Mouse (Mus musculus) C2C12 (cell line): ENCODE data around the gene Prkce.

Experiments
- CEBPB ChIP-seq: IDR thresholded peaks from one replicate; pipeline ENCODE4 v1.6.1; 2011; ENCODE audit warnings: low read depth, mild to moderate bottlenecking, control low read depth, moderate library complexity
- CTCF ChIP-seq: IDR thresholded peaks from one replicate; pipeline ENCODE4 v1.5.1; 2011; ENCODE audit not compliant: control insufficient read depth, insufficient read depth, insufficient read length
- FOSL1 ChIP-seq: IDR thresholded peaks from one replicate; pipeline ENCODE4 v1.8.0; 2011; ENCODE audit warnings: mild to moderate bottlenecking, low read length; ENCODE audit not compliant: poor library complexity, insufficient read depth, severe bottlenecking
- MAX ChIP-seq: IDR thresholded peaks from one replicate; pipeline ENCODE4 v1.6.1; 2011; ENCODE audit warnings: mild to moderate bottlenecking, control low read depth
- MYOD1 ChIP-seq: IDR thresholded peaks from one replicate; pipeline ENCODE4 v1.6.1; 2011; ENCODE audit warnings: low read depth; ENCODE audit not compliant: control insufficient read depth, insufficient read length
- MYOG ChIP-seq: IDR thresholded peaks from one replicate; pipeline ENCODE4 v1.6.1; 2011; ENCODE audit not compliant: control insufficient read depth, insufficient read length; ENCODE audit errors: extremely low read depth
- USF1 ChIP-seq: IDR thresholded peaks from one replicate; pipeline ENCODE4 v1.6.1; 2011; ENCODE audit warnings: low read depth, mild to moderate bottlenecking, control low read depth, moderate library complexity

- no peak for TF ChIP-seq CTCF
- no peak for TF ChIP-seq CEBPB
- no peak for TF ChIP-seq MYOG
- TF ChIP-seq FOSL1: no peak
- TF ChIP-seq USF1: no peak
- no peak for TF ChIP-seq MAX
- no peak for TF ChIP-seq MYOD1
Measured at GRCm38 (mm10) chr17:86489827-86490226, 322.2 kb downstream of the Prkce start.
